Mouse (Mus musculus): ENCODE results near the gene Tex2.

Tex2 gene

DNA sequence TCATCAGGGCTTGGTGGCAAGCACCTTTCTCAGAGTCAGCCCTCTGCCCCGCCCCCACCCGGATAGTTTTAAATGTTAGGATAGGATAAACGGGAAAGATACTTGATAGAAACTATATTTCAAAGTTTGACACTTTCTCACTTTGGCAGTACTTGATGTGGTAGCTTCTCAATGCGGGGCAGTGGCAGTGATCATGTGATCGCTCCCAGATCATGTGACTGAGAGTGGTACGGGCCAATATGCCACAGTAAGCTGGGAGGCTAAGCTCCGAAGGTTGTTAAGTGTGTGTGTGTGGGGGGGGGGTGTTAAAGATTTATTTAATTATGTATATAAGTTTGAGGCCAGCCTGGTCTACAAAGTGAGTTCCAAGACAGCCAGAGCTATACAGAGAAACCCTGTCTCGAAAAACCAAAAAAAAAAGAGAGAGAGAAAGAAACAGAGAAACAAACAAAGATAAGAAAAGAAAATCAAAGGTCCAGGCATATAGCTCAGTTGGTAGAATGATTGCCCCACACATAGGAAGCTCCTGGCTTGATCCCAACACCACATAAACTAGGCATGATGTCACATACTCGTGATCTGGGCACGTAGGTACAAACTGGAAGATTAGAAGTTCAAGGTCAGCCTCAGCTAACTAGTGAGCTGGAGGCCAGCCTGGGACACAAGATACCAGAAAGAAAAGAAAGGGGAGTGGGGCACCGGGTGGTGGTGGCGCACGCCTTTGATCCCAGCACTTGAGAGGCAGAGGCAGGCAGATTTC lies 4.8 kb upstream of the Tex2 start:
- no peak for DNase-seq

- no peak for DNase-seq
Observed at GRCm38 (mm10) chr11:106615561-106615960, 2.3 kb upstream of the Tex2 start.

- DNase-seq = no peak
Observed at GRCm38 (mm10) chr11:106614339-106614645, 1.1 kb upstream of the Tex2 start.

DNA sequence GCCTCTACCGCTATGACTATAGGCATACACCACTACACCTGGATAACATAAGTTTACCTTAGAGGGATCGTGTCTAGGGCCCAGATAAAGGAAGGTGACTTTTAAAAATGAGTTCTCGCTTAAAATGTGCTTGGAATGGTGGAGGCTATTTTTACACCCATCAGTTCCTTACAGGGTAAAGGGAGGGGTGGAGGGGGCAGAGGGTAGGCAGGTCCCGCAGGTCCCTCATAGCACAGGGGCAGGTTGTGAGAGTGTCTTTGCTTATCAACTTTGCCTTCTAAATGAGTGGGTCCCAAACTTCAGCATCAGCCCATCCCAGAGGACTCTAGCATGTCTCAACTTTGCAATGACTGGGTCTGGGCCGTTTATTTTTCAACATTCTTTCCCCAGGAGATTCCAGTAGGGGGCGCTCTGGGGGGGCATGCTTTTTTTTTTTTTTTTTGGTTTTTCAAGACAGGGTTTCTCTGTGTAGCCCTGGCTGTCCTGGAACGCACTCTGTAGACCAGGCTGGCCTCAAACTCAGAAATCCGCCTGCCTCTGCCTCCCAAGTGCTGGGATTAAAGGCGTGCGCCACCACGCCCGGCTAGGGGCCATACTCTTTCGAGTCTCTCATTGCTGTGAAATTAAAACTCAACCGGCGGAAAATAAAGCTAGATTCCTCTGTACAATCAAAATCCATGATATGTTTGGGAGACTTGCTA lies 565 bp upstream of the Tex2 start:
- no peak for DNase-seq

GRCm38 (mm10) chr11:106612209-106612960 lies 838 bp downstream of the Tex2 start:
- peak; percentile 68 for DNase-seq

- DNase-seq = no peak
Observed at GRCm38 (mm10) chr11:106609731-106610130, 3.5 kb downstream of the Tex2 start.

- no peak for DNase-seq
Observed at GRCm38 (mm10) chr11:106607316-106607715, 5.9 kb downstream of the Tex2 start.

GRCm38 (mm10) chr11:106606042-106606441 lies 7.2 kb downstream of the Tex2 start:
- no peak for DNase-seq

- no peak for DNase-seq
Observed at GRCm38 (mm10) chr11:106603230-106603629, 10.0 kb downstream of the Tex2 start.

- DNase-seq = no peak
Observed at GRCm38 (mm10) chr11:106600124-106600523, 13.1 kb downstream of the Tex2 start.

GRCm38 (mm10) chr11:106599345-106599744 lies 13.9 kb downstream of the Tex2 start:
- no peak for DNase-seq

- no peak for DNase-seq
Observed at GRCm38 (mm10) chr11:106598339-106598738, 14.9 kb downstream of the Tex2 start.

- DNase-seq = no peak
Observed at GRCm38 (mm10) chr11:106597737-106598330, 15.4 kb downstream of the Tex2 start.

- DNase-seq = no peak
Observed at GRCm38 (mm10) chr11:106591183-106591582, 22.0 kb downstream of the Tex2 start.

DNA sequence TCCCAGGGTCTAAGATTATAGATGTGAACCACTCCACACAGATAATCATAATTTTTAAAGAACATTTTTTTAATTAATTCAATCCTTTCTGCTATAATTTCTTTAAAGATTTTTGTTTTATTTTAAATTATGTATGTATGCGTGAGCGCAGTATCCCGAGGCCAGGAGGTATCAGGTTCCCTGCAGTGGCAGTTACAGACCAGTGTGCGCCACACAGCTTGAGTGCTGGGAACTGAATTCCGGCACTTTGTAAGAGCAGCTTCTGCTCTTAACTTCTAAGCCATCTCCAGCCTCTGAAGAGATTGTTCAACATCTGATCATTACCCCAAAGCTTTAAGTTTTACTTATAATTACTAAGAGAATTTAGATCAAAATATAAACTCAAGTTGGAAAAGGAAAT lies 23.1 kb downstream of the Tex2 start:
- no peak for DNase-seq

DNA sequence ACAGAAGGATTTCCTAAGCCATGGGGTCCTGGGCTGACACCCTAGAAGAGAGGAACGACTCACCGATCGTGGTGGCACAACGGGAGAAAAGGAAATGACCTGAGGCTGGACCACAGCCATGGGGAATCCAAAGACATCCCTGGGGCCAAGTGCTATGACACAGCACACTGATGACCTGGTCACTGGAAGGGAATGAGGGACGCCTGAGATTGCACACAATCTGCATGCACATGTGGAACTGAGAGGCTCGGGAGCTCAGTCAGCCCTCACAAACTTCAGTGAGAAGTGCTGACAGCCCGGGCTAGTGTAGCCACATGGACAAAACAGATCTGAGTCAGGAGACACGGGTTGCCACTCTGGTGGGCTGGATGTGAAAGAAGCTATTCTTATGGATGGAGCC lies 24.4 kb downstream of the Tex2 start:
- DNase-seq = no peak

GRCm38 (mm10) chr11:106587786-106588519 lies 25.3 kb downstream of the Tex2 start:
- DNase-seq = no peak

GRCm38 (mm10) chr11:106583801-106584200 lies 29.4 kb downstream of the Tex2 start:
- no peak for DNase-seq

DNA sequence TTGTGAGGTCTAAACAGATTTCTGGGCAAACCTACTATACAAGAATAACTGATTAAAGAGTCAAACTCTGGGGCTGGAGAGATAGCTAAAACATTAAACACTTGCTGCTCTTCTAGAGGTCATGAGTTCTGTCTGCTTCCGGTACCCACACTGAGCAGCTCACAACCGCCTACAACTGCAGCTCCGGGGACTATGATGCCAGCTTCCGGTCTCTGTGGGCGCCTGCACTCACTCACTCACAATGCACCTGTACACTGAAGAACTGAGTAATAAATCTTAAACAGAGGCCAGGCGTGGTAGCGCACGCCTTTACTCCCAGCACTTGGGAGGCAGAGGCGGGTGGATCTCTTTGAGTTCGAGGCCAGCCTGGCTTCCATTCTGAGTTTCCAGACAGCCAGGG lies 31.9 kb downstream of the Tex2 start:
- DNase-seq = no peak

DNA sequence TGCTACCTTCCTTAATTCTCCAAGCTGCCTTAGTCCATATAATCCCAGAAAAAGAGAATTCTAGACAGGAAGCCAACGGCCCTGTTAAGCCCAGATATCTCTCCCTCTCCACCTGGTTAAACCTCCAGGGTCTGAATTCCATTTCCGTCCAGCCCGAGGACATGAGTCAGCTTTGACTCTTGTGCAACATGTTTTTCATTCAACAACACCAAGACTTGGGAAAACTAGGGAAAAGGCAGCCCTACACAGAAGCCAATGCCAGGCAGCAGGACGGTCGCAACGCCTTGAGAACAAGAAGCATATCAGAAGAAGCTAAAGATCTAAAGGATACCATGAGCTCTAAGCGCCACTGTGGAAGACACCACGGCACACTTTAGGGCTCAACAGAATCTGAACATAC lies 32.8 kb downstream of the Tex2 start:
- no peak for DNase-seq

- DNase-seq = no peak
Observed at GRCm38 (mm10) chr11:106579957-106580356, 33.3 kb downstream of the Tex2 start.

DNA sequence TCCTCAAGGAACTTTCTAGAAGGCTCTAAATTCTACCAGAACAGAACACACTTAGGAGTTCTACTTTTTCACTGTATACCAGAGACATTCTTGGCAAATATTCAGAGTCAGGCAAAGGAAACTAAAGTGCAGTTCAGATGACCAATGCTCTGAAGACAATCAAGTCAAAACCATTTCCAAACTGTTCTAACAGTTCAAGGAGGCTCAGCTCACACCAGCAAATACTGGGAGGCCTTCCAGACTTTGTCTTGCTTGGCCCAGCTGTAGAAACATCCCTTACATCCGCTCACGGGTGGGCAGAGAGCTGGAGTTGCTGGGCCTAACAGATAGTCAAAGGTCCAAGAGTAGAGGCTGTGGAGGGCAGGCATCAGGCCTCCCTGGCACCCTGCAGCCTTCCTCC lies 34.1 kb downstream of the Tex2 start:
- DNase-seq = no peak

Measured in cerebellum, adult 11-12 months (tissue).